Mouse (Mus musculus) spleen, postnatal 14 days (tissue): ENCODE data around the gene Mis18bp1.
"Not testable (repeated sequence)": the region's sequence is repeated elsewhere in the genome, so short reads cannot be mapped to it uniquely, and the experiment has no call there.

Source experiments
- DNase-seq, 2 experiments: peaks; one replicate each; pipeline ENCODE4 v3.0.0; 2021 to 2022; ENCODE audit warnings: low spot score in 2 of 2

Gene Mis18bp1

DNA sequence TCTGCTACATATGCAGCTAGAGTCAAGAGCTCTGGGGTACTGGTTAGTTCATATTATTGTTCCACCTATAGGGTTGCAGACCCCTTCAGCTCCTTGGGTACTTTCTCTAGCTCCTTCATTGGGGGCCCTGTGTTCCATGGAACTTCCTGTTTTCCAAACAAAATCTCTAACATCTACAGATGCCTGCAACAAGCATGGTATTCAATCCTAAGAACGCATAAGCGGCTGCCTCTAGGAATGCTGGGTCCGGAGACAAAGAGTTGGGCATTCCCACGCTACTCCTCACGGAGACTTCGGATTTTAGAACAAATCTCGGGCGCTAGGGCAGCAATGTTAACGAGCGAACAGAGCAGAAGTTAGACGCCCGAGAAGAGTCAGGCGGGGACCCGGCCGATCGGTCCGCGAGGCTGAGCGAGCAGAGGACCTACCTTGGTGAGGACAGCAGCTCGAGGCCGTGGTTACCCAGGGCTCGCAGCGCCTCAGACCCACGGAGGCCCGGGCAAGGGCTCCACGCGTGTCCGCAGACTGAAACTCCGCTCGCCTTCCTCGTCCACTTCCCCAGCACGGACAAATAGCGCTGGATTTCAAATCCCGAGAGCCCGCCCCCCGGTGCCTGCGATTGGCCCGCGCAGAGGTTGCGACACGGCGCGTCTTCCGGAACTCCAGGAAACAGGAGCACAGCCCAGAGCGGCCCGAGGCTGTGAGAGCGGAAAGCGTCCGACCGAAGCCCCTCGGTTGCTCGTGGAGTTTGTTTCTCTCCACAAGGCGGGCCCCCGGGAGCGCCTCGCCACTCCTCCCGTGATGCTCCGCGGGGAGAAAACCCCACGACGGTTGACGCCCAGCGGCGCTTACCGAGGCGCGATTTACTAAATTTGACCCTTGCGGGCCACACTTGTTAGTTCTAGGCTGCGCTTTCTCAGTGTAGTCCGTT is at the start of gene Mis18bp1:
TSS of gene Mis18bp1 (minus strand) at position 584 of the 931 bp plus-strand sequence.
- peak; percentile 86 to 92 for DNase-seq

DNA sequence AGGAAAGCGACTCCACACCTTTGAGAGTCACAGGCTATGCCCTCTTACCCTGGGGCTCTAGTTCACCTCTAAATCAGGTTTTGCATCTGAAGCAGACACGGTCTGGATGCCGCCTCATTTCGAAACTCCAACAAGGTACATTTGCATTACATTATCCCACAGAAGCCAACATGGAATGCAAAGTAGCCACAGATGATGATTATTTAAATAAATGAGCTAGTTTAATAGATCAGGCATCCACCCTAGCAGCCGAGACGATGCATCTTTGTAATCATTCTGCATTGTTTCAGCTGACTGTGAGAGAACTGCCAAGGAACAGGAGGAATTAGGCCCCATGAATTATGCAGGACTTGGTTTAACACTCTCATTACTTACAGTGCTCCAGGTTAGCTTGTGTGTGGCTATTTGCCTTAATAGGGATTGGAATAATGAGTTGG is 44.0 kb upstream of the Mis18bp1 start:
- DNase-seq: no peak

DNA sequence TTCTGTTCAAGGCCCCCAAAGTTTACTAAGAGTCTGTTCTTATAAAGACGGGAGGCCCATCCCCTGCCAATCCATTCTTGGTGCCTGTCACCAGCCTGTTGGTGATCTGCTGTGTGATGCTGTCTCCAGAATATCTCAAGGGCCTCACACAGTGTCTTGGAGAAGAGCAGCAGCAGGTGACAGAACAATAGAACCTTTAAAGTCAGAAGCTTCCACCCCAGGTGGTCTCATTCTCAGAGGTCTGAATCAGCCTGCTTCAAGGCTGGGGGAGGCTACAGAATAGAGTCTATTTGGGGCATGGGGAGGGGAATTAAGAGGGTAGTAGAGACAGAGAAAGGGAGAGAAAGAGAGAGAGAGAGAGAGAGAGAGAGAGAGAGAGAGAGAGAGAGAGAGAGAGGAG is 34.0 kb upstream of the Mis18bp1 start:
- no peak for DNase-seq

DNA sequence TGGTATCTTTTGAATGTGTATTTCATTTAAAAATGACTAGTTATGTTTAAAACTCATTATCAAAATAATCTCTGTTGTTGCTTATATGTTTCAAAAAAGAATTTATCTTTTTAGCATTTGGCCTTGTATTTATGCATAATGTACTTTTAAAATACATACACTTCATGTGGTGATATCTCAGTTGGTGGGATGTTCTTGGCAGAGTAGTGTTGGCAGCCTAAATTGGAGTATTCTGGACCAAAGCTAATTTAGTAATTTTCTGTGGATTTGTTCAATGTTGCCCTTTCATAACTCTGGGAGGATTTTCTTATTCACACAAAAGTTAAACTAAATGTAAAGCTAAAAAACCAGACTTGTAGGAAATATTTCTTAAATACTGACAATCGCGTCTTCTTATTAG is 29.4 kb upstream of the Mis18bp1 start:
- no peak for DNase-seq

DNA sequence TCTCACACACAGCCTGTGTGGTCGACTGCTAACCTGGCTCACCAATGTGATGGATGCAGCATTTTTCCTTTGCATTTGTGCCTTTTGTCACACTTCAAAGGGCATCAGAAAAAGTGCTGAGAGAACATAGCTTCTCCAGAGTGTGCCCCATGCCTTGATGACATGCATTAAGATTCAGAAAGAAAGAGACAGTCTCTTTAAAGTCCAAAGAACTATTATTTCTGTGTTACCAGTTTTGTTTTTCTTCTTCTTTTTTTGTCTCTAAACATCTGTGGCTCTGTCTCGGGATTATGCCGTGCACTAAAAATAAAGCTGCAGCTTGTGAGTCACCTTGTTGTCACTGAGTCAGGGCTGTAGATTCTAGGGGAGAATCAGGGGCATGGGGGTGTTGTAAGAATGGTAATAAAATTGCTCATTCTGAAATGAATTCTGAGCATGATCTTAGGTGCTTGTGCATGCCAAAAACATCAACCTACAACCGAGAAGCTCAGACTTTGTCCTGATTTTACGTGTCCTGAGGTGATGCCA is 21.7 kb upstream of the Mis18bp1 start:
- no peak for DNase-seq

DNA sequence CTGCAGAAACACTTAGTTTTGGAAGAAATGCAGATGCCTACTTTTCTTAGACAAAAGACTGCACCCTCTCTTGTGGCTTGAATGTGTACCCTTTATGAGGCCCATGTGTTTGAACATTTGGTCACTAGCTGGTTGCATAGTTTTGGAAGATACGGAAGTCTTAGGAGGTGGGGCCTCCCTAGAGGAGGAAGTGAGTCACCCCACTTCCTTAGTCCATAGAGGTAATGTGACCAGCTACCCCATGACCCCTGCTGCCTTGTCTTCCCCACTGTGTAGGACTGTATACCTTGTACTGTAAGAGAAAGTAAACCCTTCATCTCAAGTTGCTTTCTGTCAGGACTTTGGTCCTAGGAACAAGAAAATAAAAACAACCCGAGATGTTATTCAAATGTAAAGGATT is 16.8 kb upstream of the Mis18bp1 start:
- no peak for DNase-seq

DNA sequence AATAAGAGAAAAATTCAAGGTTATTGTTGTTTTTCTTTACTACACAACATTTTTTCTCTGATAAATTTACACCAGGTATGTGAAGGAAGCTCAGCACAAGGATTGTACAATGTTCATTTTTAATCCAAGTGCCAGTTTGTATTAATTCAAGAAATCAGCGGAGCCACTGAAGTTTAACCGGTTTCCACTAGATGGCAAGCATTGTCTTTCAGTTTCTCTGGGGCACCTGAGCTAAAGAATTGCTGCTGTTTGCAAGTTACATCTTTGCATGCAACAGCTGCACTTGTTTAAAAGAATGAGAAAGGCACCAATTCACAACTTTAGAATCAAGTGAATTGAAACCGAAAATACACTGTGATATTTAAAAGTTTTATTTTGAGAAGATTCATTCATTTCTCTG is 15.0 kb upstream of the Mis18bp1 start:
- no peak for DNase-seq

DNA sequence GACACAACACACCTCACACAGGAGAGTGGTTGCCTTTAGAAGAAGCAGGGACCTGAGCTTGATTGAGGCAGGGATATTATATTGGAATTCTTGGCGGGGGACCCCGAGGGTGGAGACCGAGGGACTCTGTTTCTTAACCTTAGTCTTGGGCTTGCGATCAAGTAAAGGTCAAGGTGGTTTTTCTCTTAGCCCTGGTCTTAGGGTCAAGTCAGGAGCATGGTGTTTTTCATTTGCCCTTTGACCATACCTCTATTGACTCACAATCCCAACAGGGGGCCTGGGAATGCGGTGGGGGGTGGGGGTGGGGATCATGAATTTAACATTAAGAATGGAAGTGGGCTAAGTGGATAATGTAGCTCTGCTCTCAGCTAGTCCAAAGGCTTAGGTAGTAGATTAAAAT is 1.3 kb upstream of the Mis18bp1 start:
- no peak for DNase-seq

DNA sequence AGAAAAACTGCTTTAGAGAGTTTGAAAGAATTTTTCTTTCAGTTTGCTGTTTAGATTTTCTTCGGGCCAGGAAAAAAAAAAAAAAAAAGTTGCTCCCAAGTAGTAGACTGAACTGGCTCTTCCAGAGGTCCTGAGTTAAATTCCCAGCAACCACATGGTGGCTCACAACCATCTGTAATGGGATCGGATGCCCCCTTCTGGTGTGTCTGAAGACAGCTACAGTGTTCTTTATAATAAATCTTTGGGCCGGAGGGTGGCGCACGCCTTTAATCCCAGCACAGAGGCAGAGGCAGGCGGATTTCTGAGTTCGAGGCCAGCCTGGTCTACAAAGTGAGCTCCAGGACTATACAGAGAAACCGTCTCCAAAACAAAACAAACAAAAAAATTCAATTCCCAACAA is 555 bp upstream of the Mis18bp1 start:
- DNase-seq: peak; percentile 27 to 58

DNA sequence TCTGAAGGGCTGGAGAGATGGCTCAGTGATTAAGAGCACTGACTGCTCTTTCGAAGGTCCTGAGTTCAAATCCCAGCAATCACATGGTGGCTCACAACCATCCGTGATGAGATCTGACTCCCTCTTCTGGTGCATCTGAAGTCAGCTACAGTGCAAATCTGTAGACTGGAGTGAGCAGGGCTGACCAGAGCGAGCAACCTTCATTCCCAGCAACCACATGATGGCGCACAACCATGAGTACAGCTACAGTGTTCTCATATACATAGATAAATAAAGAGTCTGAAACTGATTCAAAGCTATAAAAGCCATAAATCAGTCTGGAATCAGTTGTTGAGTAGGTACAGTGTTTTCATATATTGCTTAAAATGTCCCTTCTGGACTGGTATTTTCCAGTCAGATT is 36.3 kb downstream of the Mis18bp1 start:
- not testable (repeated sequence) for DNase-seq

DNA sequence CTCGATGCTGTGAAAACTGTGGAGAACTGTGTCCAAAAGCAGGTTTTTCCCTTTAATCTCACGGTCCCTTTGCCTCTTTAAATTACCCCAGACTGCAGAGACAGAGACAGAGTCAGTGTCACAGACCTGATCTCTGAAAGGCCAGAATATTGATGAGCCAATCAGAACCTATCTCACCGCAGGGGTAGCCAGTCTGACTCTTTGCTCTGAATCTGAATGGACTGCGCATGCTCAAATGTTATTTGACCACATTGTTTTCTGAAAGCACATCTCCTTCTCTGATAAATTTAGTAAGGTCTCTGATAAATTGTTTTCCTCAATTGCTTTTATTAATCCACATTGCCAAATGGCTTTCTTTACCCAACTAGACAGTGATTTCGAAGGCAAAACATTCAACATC is 53.0 kb downstream of the Mis18bp1 start:
- DNase-seq: no peak

DNA sequence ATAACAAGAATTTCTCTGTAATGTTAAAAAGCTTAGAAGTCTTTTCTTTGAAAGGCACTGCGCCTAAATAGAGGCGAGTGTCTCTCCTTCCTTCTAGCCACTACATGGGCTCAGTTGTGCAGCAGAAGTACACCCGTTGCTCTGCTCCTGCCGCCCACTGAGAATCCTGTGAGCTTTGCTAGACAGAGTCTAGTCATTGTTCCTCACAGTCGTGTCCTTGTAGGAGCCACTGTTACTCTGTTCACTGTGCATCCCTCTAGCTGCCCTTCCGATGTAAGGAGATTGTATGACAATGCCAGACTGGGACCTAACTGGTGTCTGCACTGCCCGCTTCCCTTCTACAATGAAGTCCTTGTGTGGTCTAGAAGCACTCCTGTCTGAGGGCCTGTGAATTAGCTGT is 53.4 kb downstream of the Mis18bp1 start:
- DNase-seq: no peak

DNA sequence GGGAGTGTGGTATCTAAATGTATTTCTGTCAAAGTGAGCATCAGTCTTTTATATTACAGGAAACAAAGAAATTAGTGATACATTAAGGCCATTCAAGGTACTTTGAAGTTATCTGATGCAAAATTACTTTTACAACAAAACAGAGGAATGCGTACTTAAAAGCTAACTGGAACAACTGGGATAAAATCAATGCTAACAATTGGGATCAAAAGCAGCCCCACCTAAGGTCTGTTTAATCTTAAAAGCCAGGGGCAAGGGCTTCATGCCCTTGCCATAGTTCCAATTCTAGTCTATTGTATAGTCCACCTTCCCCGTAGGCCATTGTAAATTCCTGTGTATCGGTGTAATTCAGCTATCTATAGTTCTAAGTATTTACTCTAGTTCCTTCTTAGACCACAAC is 57.4 kb downstream of the Mis18bp1 start:
- not testable (repeated sequence) for DNase-seq

DNA sequence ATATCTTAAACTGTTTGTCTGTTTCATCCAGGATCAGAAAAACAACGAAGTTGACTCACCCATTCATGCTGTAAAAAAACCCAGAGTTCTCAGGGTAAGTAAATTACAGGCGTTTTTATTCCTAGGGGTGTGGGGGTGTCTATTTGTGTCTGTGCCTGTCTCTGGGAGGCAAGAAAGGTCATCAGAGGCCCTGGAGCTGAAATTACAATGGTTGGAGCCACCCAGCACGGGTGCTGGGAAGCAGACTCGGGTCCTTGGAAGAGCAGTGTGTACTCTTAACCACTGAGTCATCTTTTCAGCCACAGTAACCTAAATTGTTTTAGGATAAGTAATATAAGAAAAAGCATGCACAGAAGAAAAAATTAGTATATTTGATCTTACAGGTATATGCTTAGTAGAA is 58.5 kb downstream of the Mis18bp1 start:
- no peak for DNase-seq

DNA sequence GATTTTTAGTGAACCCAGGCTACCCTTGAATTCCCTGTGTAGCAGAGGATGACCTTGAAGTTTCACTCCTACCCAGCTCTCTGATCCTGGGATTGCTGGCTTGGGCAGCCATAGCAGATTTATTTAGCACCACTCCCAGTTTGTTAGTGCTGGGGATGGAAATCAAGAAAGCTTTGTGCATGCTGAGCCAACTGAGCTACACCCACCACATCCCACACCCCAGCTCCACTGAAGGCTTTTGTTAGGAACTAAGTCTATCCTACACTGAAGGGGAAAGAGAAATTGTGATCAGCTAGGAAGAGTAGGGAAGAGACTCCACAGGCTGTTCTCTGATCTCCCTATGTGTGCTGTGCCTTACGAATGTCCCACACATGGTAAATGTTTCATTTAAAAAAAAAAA is 59.6 kb downstream of the Mis18bp1 start:
- no peak for DNase-seq

DNA sequence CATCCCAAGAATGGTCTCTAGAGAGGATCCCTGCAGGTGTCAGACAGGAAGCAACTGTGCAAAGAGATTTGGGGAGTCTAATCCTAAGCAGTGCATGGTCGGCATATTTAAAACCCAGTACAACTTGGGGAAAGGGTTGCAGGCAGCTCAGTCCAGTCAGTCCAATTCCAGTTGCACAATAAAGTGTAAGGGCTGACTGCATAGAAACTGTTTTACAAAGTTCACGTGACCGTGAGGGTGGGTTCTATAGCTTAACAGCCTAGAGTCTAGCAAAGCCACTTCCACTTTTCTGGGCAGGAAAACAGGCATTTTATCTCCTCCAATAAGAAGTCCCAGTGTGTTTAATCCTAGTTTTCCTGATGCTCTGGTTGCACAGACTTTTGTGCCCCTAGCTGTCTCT is 60.9 kb downstream of the Mis18bp1 start:
- DNase-seq: no peak

DNA sequence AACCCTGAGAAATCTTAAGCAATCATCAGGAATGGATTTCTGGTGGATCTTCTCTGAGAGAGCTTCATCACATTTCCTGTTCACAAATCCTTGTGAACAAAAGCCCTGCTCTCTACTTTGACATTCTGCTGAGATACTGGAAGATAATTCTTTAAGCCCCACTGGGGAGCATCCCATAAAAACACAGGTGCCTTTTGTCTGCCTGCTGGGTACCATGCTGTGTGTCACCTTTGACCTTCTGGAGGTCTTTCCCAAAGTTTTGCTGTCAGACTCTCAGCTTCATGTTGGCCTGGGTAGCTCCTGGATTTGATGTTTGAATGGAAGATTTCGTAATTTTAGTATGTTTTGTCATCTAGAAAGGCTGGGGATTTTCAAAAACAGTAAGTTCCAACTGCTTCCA is 63.7 kb downstream of the Mis18bp1 start:
- DNase-seq: no peak
